Mouse (Mus musculus) cerebellum, adult 2 months (tissue): ENCODE data around the gene 1700003F12Rik. TPM values are rescaled to one million over a fixed set of nuclear protein-coding genes. Genes with fewer than 3 reads are reported as not detected.
A peak's percentile ranks its signal among the peaks of the same experiment; 100 is the strongest.

Source experiments
- DNase-seq, 2 experiments: peaks; one replicate each; pipeline ENCODE4 v3.0.0; 2021
- H3K27ac ChIP-seq: fragments of 200-500 bp; 2 replicates; pipeline ENCODE4 v1.5.1; 2012; ENCODE audit warnings: low read length, control low read depth, inconsistent platforms; ENCODE audit not compliant: insufficient read depth
- H3K27me3 ChIP-seq: fragments of 200-500 bp; 2 replicates; pipeline ENCODE4 v1.6.1; 2012; ENCODE audit warnings: inconsistent platforms, mild to moderate bottlenecking, low read length, moderate library complexity; ENCODE audit not compliant: control insufficient read depth, insufficient read depth
- H3K4me1 ChIP-seq: fragments of 200-500 bp; 2 replicates; pipeline ENCODE4 v1.6.1; 2011; ENCODE audit warnings: low read length; ENCODE audit not compliant: control insufficient read depth, insufficient read depth
- H3K4me3 ChIP-seq: fragments of 200-500 bp; replicated peaks from 2 replicates; pipeline ENCODE3; 2011; ENCODE audit warnings: mild to moderate bottlenecking, low read depth, low read length, control low read depth; ENCODE audit not compliant: insufficient read depth
- CTCF ChIP-seq: fragments of 200-500 bp; IDR thresholded peaks from 2 replicates; pipeline ENCODE4 v1.5.1; 2011; ENCODE audit warnings: low read depth, mild to moderate bottlenecking, control low read depth, low read length, moderate library complexity, borderline replicate concordance; ENCODE audit not compliant: insufficient read depth
- POLR2A ChIP-seq: fragments of 200-500 bp; IDR thresholded peaks from 2 replicates; pipeline ENCODE4 v1.6.1; 2011; ENCODE audit warnings: low read length, control low read depth, borderline replicate concordance; ENCODE audit not compliant: insufficient read depth
- WGBS: fragments of 180-500 bp; shearing (Covaris S2); methylation state at CpG from one replicate; pipeline ENCODE4 v1.1.7; 2018; 5-methylcytosine and 5-hydroxymethylcytosine counted together
- polyA plus RNA-seq: library from polyadenylated mRNA; depleted of rRNA; stranded (reverse); fragments of >200 nt; gene quantifications from 2 replicates; pipeline ENCODE4 v1.2.3, GENCODE M21; 2012

Gene 1700003F12Rik
- polyA plus RNA-seq, 1 experiment: 1.4 TPM

DNA sequence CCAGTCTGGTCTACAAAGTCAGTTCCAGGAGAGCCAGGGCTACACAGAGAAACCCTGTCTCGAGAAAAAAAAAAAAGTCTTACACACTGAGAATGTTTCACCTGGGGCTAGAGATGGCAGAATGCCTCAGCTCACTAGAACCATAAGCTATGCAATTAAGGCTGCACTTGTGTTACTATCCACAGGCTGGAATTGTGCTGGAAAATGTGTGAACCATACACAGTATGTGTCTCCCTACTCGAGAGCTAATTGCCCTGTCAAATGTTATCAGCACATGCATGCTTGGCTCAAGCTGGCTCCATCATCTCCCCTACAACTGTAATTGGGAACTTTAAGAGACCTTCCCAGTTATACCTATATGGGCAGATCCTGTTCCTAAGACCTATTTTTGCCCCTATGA, 4.1 kb downstream of the 1700003F12Rik start:
- Histone ChIP-seq H3K27ac (no peak overlapping the region), H3K27me3 (no peaks in the 10 kb centered on the region), H3K4me3 (no peak overlapping the region), H3K4me1 (peaks cover 19% of the 10 kb centered on the region)
- TF ChIP-seq CTCF (no peak), POLR2A (no peak)
- no peak for DNase-seq
- 50% methylated on average over 2 of the region's 2 CpGs for WGBS

- Histone ChIP-seq H3K27me3 (no peaks in the 10 kb centered on the region), H3K4me3 (peak within 1 kb of the TSS; percentile 33), H3K27ac (0 out of 2 replicates have a peak within 1 kb of the TSS, but pooled peaks have one; percentile 10), H3K4me1 (peaks cover 19% of the 10 kb centered on the region)
- 89% methylated on average over 4 of the region's 4 CpGs for WGBS
- peak in 1 of 2 experiments; percentile 12 for DNase-seq
- TF ChIP-seq POLR2A (no peak), CTCF (no peak)
These were observed 4.6 kb downstream of the 1700003F12Rik start, which contains the start of gene Actl10 for GRCm38 (mm10) chr2:154551476-154551875. Gene Actl10, plus strand, starts transcription at chr2:154551776.

GRCm38 (mm10) chr2:154551927-154552326, 5.0 kb downstream of the 1700003F12Rik start:
- no peak for TF ChIP-seq POLR2A
- no peak for TF ChIP-seq CTCF
- peak in 1 of 2 experiments; percentile 37 for DNase-seq
- peaks cover 19% of the 10 kb centered on the region for H3K4me1 ChIP-seq
- no peak overlapping the region for H3K27ac ChIP-seq
- 22% methylated on average over 21 of the region's 21 CpGs for WGBS
- peak overlapping the region; percentile 33 for H3K4me3 ChIP-seq
- no peaks in the 10 kb centered on the region for H3K27me3 ChIP-seq

- peak overlapping the region; percentile 33 for H3K4me3 ChIP-seq
- 0 out of 2 replicates have a peak overlapping the region, but pooled peaks have one; percentile 10 for H3K27ac ChIP-seq
- 2% methylated on average over 27 of the region's 27 CpGs for WGBS
These were observed 5.6 kb downstream of the 1700003F12Rik start for GRCm38 (mm10) chr2:154552424-154552907.

DNA sequence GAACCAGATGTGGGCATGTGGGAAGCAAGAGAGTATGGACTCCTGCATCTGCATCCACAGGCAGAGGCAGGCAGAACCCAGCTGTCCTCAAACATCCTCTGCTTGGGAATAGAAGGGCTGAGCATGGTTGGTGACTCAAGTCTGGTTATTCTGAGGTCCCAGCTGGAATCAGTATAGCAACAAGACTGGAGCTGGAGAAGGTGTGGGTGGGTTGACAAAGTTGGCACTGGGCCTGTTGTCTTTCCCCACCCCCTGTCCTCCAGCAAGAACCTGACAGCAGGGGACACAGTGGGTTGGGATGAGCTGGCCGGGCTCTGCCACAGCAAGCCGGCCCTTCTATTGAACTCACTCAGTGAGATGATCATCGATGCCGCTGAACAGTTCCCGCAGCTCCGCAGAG, 8.3 kb downstream of the 1700003F12Rik start:
- no peak for TF ChIP-seq CTCF
- Histone ChIP-seq H3K27ac (no peak overlapping the region), H3K4me3 (no peak overlapping the region), H3K27me3 (no peaks in the 10 kb centered on the region), H3K4me1 (peaks cover 35% of the 10 kb centered on the region)
- DNase-seq: no peak
- WGBS: 51% methylated on average over 6 of the region's 6 CpGs

More at GRCm38 (mm10) chr2:154552424-154552907, 5.6 kb downstream of the 1700003F12Rik start:
- DNase-seq: peak; percentile 87 to 89
- Histone ChIP-seq H3K4me1 (peaks cover 23% of the 10 kb centered on the region), H3K27me3 (no peaks in the 10 kb centered on the region)
- TF ChIP-seq CTCF: peak; percentile 77
- TF ChIP-seq POLR2A: no peak

DNA sequence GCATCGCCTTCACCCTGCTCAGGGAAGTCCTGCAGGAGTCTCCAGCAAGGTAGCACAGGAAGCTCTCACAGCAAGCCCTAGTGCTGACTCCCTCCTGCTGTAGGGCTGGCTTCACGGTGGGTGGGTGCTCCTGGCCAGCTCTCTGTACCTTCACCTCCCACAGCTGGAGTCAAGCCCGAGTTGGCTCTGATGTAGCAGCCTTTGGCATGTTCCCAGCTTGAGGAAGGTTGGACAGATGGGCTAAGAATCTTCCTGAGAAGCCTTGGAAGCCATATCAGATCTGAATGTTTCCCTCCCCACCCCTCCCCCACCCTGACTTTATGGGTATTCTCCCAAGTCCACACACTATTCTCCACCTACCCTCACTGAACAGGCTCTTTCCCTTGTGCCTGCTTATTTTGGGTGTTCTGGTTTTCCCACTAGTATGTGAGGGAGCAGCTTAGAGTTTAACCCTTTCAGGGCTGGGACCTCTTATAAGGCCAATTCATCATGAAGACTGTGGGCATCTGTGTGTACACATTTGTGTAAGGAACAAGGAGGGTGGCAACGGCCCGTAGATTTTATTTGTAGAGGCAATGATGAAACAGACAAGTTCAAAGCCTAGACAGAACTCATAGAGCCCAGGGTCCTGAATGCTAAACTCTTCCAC, 10.4 kb downstream of the 1700003F12Rik start:
- 23% methylated on average over 5 of the region's 5 CpGs for WGBS
- Histone ChIP-seq H3K27me3 (no peaks in the 10 kb centered on the region), H3K4me3 (peak overlapping the region; percentile 75), H3K27ac (no peak overlapping the region), H3K4me1 (peaks cover 31% of the 10 kb centered on the region)
- TF ChIP-seq CTCF: no peak
- no peak for TF ChIP-seq POLR2A
- DNase-seq: peak in 1 of 2 experiments; percentile 47

GRCm38 (mm10) chr2:154558264-154559039, 11.6 kb downstream of the 1700003F12Rik start, which contains the start of gene Necab3:
Gene Necab3, minus strand, starts transcription at chr2:154558890.
- Histone ChIP-seq H3K4me1 (peaks cover 34% of the 10 kb centered on the region), H3K27ac (peak within 1 kb of the TSS; percentile 29), H3K27me3 (no peaks in the 10 kb centered on the region), H3K4me3 (peak within 1 kb of the TSS; percentile 75)
- peak; percentile 76 to 79 for DNase-seq
- WGBS: 4% methylated on average over 34 of the region's 34 CpGs
- TF ChIP-seq POLR2A (peak; percentile 59), CTCF (no peak)
